Mouse (Mus musculus): ENCODE measurements at regions not wholly inside any gene's neighbourhood (a gene's known extent, or its start where the extent isn't known, plus 50 kb on each side); places are given as distances from the start of the nearest gene placed in this dataset.

DNA sequence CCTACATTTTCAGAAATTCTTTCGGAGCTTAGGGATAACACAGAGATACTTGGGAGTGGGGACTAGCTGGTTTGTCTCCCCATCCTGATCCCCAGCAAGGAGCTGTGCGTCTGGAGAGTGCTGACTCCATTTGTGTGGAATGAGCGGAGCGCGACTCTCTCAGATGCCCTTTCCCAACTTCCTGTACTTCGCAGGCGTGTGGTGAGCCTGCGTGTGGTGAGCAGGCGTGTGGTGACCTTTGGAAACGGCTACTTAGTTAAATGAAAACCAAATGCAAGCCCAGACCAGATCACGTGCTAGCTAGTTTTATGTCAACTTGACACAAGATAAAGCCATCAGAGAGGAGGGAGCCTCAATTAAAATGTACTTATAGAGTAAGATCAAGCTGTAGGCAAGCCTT, 64.0 kb downstream of the Emx2 start:
- H3K4me1 ChIP-seq (ENCODE audit: control insufficient read depth in 1 of 2, insufficient read depth in 2 of 2, low read length in 2 of 2) = no peaks in the 10 kb centered on the region
- H3K79me2 ChIP-seq (ENCODE audit: control insufficient read depth, insufficient read depth, low read length, poor library complexity) = no peaks in the 10 kb centered on the region
- peaks cover 0 to 3% of the 10 kb centered on the region in 2 experiments; a peak in 2 of 4 replicates for H3K27me3 ChIP-seq (ENCODE audit: control insufficient read depth in 1 of 2, insufficient read depth in 2 of 2, low read length in 2 of 2)
- H3K9me3 ChIP-seq (replicated peaks; ENCODE audit: insufficient read depth, low read length) = no peaks in the 10 kb centered on the region
- no peak overlapping the region for H3K4me3 ChIP-seq (ENCODE audit: control insufficient read depth in 1 of 2, insufficient read depth in 1 of 2, low read depth in 2 of 2, low read length in 2 of 2)
- TF ChIP-seq GATA1 (IDR thresholded peaks at IDR 0.05; ENCODE audit: low read depth, low read length) (no peak), CHD1 (IDR thresholded peaks at IDR 0.05; ENCODE audit: low read depth, low read length) (no peak), CTCF (IDR thresholded peaks at IDR 0.05 in 2 of 3, conservative IDR thresholded peaks at IDR 0.05 in 1 of 3; ENCODE audit: control insufficient read depth in 1 of 3, insufficient read depth in 1 of 3, low read depth in 2 of 3, low read length in 3 of 3, poor library complexity in 1 of 3, severe bottlenecking in 1 of 3) (no peak), POLR2AphosphoS2 (IDR thresholded peaks at IDR 0.05; ENCODE audit: low read length) (no peak), MAZ (IDR thresholded peaks at IDR 0.05; ENCODE audit: low read depth, low read length) (no peak), TAL1 (IDR thresholded peaks at IDR 0.05; ENCODE audit: low read length) (no peak), MXI1 (IDR thresholded peaks at IDR 0.05; ENCODE audit: low read depth, low read length) (no peak), HCFC1 (IDR thresholded peaks at IDR 0.05; ENCODE audit: low read depth, low read length) (no peak), RAD21 (IDR thresholded peaks at IDR 0.05; ENCODE audit: low read depth, low read length) (no peak)
- no peak overlapping the region for H3K9ac ChIP-seq (ENCODE audit: control insufficient read depth, low read depth, low read length, poor library complexity, severe bottlenecking)
- H3K36me3 ChIP-seq (ENCODE audit: control insufficient read depth in 1 of 2, insufficient read depth in 2 of 2, low read length in 2 of 2) = no peaks in the 10 kb centered on the region
- no peak for DNase-seq (ENCODE audit: low read depth, low spot score)
- H3K27ac ChIP-seq (ENCODE audit: control insufficient read depth, low read depth, low read length) = no peak overlapping the region

- Histone ChIP-seq H3K27ac (ENCODE audit: control insufficient read depth, low read depth, low read length) (no peak overlapping the region), H3K9ac (ENCODE audit: control insufficient read depth, low read depth, low read length, poor library complexity, severe bottlenecking) (no peak overlapping the region), H3K4me1 (ENCODE audit: control insufficient read depth in 1 of 2, insufficient read depth in 2 of 2, low read length in 2 of 2) (no peaks in the 10 kb centered on the region), H3K9me3 (replicated peaks; ENCODE audit: insufficient read depth, low read length) (no peaks in the 10 kb centered on the region), H3K27me3 (ENCODE audit: control insufficient read depth in 1 of 2, insufficient read depth in 2 of 2, low read length in 2 of 2) (peaks cover 0 to 3% of the 10 kb centered on the region in 2 experiments; a peak in 2 of 4 replicates), H3K4me3 (ENCODE audit: control insufficient read depth in 1 of 2, insufficient read depth in 1 of 2, low read depth in 2 of 2, low read length in 2 of 2) (no peak overlapping the region), H3K36me3 (ENCODE audit: control insufficient read depth in 1 of 2, insufficient read depth in 2 of 2, low read length in 2 of 2) (no peaks in the 10 kb centered on the region), H3K79me2 (ENCODE audit: control insufficient read depth, insufficient read depth, low read length, poor library complexity) (no peaks in the 10 kb centered on the region)
- no peak for TF ChIP-seq MYB (IDR thresholded peaks at IDR 0.05; ENCODE audit: low read depth, low read length)
- DNase-seq (ENCODE audit: low read depth, low spot score) = no peak
These were observed 65.2 kb downstream of the Emx2 start for GRCm38 (mm10) chr19:59523356-59523755.

- no peak overlapping the region for H3K9ac ChIP-seq (ENCODE audit: control insufficient read depth, low read depth, low read length, poor library complexity, severe bottlenecking)
- DNase-seq (ENCODE audit: low read depth, low spot score) = no peak
- no peaks in the 10 kb centered on the region for H3K79me2 ChIP-seq (ENCODE audit: control insufficient read depth, insufficient read depth, low read length, poor library complexity)
- H3K36me3 ChIP-seq (ENCODE audit: control insufficient read depth in 1 of 2, insufficient read depth in 2 of 2, low read length in 2 of 2) = no peaks in the 10 kb centered on the region
- H3K4me1 ChIP-seq (ENCODE audit: control insufficient read depth in 1 of 2, insufficient read depth in 2 of 2, low read length in 2 of 2) = no peaks in the 10 kb centered on the region
- peaks cover 3 to 14% of the 10 kb centered on the region in 2 experiments for H3K27me3 ChIP-seq (ENCODE audit: control insufficient read depth in 1 of 2, insufficient read depth in 2 of 2, low read length in 2 of 2)
- H3K4me3 ChIP-seq (ENCODE audit: control insufficient read depth in 1 of 2, insufficient read depth in 1 of 2, low read depth in 2 of 2, low read length in 2 of 2) = no peak overlapping the region
- H3K27ac ChIP-seq (ENCODE audit: control insufficient read depth, low read depth, low read length) = no peak overlapping the region
- TF ChIP-seq MAFK (IDR thresholded peaks at IDR 0.05; ENCODE audit: borderline replicate concordance, low read depth, low read length) (no peak), E2F4 (IDR thresholded peaks at IDR 0.05; ENCODE audit: borderline replicate concordance, low read depth, low read length) (no peak)
- no peaks in the 10 kb centered on the region for H3K9me3 ChIP-seq (replicated peaks; ENCODE audit: insufficient read depth, low read length)
These were observed 105.9 kb downstream of the Emx2 start for GRCm38 (mm10) chr19:59564101-59564500.
